Mouse (Mus musculus) cerebellum, postnatal 14 days (tissue): Measurements from ENCODE around the gene Gtf2h4.
A peak's percentile ranks its signal among the peaks of the same experiment; 100 is the strongest.

ENCODE experiments used
- DNase-seq, 2 experiments: peaks; one replicate each; pipeline ENCODE4 v3.0.0; 2021; ENCODE audit warnings: mixed read lengths in 2 of 2

Gtf2h4 gene

GRCm38 (mm10) chr17:35696691-35697090 lies 23.2 kb upstream of the Gtf2h4 start:
- DNase-seq = no peak

DNA sequence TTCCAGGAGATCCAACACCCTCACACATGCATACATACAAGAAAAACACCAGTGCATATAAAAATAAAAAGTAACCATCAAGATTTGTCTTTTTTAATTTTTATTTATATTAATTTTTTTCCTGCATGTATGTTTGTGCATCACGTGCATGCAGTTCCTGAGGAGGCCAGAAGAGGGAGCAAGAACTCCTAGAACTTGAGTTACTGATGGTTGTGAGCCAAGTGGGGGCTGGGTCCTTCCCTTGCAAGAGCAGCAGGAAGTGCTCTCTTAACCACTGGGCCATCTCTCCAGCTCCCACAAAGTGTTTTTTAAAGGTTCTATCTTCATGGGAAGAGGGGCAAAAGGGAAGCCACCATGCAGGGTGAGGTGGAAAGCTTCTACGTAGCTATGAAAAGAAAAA lies 21.8 kb upstream of the Gtf2h4 start:
- peak; percentile 59 to 89 for DNase-seq

- no peak for DNase-seq
These were observed 20.4 kb upstream of the Gtf2h4 start for GRCm38 (mm10) chr17:35693906-35694305.

- DNase-seq = no peak
These were observed 18.8 kb upstream of the Gtf2h4 start for GRCm38 (mm10) chr17:35692368-35692767.

DNA sequence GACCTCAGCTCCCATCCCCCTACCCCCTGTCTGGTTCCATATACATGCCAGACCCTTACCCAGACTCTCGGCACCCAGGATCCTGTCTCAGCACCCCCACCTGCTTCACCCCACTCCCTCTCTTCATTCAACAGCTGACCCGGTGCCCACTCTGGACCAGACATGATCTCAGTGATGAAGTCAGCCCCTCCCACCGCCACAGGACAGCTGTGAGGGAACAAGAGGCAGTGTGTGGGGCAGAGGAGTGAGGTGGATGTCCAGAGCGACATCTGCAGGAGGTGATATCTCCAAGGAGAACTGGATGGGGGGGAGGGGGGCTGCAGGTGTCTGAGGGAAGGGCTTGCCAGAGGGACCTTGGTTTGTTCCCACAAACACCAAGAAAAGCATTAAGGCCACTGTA lies 18.3 kb upstream of the Gtf2h4 start:
- DNase-seq = peak in 1 of 2 experiments; percentile 27

GRCm38 (mm10) chr17:35689936-35690645 lies 16.6 kb upstream of the Gtf2h4 start:
- peak; percentile 52 to 59 for DNase-seq

GRCm38 (mm10) chr17:35688347-35689175 lies 15.0 kb upstream of the Gtf2h4 start:
- DNase-seq = no peak

DNA sequence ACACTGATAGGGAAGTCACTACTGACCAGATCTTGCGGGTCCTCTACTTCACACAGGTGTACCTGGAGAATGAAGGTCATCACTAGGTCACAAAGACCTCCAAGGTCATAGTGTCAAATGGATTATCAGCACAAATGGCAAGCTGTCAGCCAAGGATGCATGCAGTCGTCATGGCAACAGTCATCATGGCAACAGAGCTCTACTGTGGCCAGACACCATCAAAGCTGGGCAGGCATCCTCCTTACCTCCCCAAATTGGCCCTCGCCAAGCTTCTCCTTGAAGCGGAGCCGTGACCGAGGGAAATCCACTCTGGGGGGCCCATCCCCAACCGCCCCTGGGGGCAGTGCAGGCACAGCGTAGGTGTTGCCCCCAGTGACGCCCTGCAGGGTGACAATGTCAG lies 11.5 kb upstream of the Gtf2h4 start:
- peak in 1 of 2 experiments; percentile 51 for DNase-seq

DNA sequence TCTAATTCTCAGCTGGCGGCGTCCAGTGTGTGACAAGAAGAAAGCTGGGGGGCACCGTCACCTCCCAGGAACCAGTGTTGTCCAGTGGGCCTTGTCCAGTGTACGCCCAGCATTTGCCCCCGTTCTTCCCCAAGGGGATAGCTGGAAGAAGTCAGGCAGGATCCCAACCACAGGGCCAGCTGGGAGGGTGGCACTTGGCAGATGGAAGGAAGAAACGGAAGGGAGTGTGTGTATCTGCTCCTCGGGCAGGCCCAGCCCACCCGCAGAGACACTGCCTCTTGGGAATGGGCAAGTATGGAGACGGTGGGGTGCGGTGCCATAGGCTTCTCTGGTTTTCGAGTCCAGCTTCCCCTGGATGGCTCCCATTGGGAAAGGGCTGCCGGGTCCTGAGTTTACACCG lies 8.4 kb upstream of the Gtf2h4 start:
- DNase-seq = no peak

- no peak for DNase-seq
These were observed 7.1 kb upstream of the Gtf2h4 start for GRCm38 (mm10) chr17:35680591-35680990.

DNA sequence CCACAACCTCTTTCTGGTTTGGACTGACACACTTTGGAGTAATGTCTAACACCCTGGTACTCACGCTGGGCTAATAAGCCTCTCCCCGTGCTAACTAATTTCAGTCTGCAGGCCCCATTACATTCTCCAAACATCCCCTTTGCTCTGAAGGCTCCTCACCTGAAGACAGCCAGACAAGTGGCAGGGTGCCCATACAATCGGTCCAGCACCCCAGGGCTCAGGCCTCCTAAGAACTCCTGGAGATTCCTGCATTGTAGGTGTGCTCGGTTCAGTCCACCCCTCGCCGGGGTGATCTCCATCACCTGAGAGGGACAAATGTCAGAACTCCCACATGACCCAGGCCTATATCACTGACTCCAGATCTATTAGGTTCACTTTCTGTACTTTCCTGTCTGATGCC lies 1.0 kb downstream of the Gtf2h4 start:
- no peak for DNase-seq

- DNase-seq = no peak
These were observed 1.7 kb downstream of the Gtf2h4 start for GRCm38 (mm10) chr17:35671846-35672245.

DNA sequence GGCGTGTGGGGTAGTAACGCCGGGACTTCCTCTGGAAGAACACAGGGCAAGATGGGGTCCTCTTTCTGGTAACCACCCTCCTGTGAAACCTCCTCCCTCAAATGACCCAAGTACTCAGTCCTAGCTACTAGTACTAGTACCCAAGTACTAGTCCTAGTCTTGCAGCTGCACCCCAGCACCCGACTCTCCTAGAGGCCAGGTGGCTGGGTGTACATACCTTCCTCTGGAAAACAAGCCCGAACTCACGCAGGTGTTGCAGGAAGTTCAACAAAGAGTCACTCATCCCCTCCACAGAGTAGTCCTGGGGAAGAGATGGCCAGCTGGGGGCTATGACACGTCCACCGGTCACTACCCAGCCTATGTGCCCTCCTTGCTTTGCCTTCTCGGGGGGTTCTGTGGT lies 3.8 kb downstream of the Gtf2h4 start:
- no peak for DNase-seq

GRCm38 (mm10) chr17:35667334-35668065 lies 6.0 kb downstream of the Gtf2h4 start, which contains the start of gene Vars2:
Gene Vars2 (minus strand): TSS chr17:35667592.
- peak; percentile 98 to 99 for DNase-seq

DNA sequence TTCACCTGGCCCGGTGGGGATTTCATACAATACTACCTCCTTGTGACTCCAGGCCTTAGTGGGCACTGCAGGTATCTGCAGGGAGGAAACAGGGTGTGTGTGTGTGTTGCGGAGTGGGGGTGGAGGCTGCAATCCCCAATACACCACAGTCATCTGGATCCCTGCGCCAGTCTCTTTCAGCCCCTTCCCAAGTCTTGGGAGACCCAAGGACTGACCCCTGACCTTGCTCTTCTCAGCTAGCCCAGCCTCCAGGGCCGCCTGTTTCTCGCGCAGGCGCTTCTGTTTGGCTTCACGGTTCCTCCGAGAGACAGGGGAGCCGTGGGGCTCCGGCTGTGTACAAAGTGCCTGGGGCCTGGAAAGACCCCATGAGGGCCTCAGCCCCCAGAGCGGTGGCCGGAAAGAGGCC lies 6.7 kb downstream of the Gtf2h4 start:
- peak in 1 of 2 experiments; percentile 57 for DNase-seq

GRCm38 (mm10) chr17:35665957-35666515 lies 7.5 kb downstream of the Gtf2h4 start:
- no peak for DNase-seq

- DNase-seq = no peak
These were observed 20.5 kb downstream of the Gtf2h4 start for GRCm38 (mm10) chr17:35653086-35653485.

DNA sequence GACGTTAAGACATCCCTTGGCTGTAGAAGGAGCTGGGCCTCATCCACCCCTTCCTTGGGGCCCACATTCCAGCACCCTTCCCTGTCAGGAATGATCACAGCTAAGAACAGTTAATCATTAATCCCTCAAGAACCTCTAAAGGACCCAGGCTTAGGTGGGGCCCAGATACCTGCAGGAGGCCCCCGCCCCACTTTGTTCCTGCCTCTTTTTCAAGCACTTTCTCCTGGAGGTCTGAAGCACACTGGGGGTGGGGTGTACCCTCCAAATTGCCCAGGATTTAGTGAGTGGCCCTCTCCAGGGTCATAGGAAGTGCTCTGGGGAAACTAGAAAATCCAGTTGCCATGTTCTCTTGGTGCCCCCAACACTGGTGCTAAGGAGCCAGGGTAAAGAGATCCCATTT lies 24.1 kb downstream of the Gtf2h4 start:
- DNase-seq = no peak

DNA sequence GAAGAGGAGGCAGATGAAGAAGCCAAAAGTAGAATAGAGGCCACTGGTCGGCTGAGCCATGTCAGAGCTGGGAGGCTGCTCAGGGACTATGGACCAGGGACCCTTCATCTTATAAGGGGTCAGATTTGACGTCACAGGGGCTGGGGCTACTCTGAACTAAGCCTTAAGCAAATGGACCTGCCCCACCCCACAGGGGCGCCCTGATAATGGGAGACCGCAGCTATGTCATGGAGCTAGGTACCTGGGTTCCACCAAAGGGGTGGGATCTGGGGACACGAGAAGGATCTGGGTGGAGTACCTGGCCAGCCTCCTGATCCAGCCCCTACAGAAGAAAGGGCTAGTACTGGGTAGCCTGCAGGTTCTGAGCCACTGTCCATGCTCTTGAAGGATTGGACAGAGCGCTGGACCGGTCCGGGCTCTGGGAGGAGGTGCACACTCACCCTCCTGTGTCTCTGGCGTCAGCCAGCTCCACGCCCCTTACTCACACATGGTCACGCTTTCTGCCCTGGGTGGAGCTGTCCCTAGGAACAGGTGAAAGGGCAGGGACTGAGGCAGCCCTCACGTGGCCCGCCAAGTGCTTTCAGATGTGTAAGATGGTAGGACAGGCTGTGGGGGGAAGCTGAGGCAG lies 29.8 kb downstream of the Gtf2h4 start, which contains the start of gene Mucl3:
Gene Mucl3, minus strand, starts transcription at position 87 of the 628 bp plus-strand sequence.
- no peak for DNase-seq

DNA sequence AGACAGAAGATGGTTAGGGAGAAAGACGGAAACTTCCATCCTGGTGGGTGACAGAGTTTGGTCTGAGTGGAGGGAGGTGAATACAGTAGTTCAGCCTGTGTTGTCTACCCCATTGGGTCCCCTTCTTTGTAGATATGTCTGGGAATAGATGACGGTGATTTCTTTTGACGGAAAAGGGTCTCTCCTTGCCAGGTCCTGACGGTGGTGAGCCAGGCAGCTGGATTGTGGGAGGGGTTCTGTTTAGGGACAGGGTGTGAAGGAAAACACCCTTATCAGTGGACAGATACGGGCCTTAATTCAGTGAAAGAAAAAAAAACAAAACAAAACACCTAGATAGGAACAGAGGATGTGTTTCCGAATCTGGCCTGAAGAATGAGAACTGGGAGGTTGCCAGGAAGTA lies 34.2 kb downstream of the Gtf2h4 start:
- DNase-seq = no peak

- DNase-seq = peak; percentile 79 to 82
These were observed 34.9 kb downstream of the Gtf2h4 start for GRCm38 (mm10) chr17:35638475-35639190.

DNA sequence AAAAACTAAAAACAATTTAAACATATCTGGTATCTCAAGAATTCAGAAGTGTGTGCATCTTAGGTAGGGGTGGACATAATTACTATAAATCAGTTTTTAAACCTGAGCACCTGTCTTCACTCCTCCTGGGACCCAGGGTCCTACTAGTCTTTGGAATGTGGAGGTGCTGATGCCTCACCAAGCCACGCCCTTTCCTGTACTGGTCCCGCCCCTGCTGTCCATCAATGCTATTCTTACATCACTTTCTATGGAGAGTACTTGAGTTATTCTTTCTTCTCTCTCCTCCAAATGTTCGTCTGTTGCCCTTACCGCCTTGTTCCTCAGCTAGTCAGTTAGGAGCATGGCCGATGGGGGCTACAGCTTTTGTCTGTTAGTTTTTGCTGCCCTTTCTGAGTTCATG lies 37.2 kb downstream of the Gtf2h4 start:
- peak; percentile 50 to 64 for DNase-seq
